Mouse (Mus musculus): ENCODE measurements around the gene Ube2s.

DNA sequence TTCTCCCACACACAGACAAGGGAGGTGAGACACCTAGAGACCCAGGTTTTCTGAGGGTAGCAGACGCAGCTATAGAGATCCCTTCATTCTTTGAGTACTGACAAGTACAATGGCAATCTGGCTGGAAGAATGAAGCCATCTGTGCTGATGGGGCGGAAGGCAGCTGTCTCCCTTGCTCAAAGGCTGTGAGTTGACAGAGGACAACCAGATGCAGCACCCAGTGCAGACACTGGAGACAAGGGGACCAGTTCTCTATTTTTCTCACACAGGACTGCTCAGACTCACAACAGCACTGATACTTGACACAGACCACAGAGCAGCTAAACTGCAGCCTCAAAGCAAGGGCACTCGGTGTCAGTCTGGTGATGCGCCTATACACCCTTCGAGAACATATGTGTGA is 29.7 kb upstream of the Ube2s start:
- TF ChIP-seq CTCF (IDR thresholded peaks at IDR 0.05; ENCODE audit: low read depth, low read length), result no peak
- no peak for TF ChIP-seq POLR2A (IDR thresholded peaks at IDR 0.05; ENCODE audit: insufficient read depth, low read length)
